Mouse (Mus musculus) lung, postnatal 36 days (tissue): Measurements from ENCODE around the gene Gm2004.
"Not testable (repeated sequence)": the region's sequence is repeated elsewhere in the genome, so short reads cannot be mapped to it uniquely, and the experiment has no call there.

Source experiments
- DNase-seq: peaks from one replicate; pipeline ENCODE4 v3.0.0; 2022; ENCODE audit warnings: mixed read lengths

Gm2004 gene

GRCm38 (mm10) chr2:176149725-176150124 lies at the start of gene Gm2004:
Gm2004 (minus strand) TSS chr2:176149825.
- not testable (repeated sequence) for DNase-seq
